Mouse (Mus musculus): ENCODE measurements at regions not wholly inside any gene's neighbourhood (a gene's known extent, or its start where the extent isn't known, plus 50 kb on each side); places are given as distances from the start of the nearest gene placed in this dataset.

DNA sequence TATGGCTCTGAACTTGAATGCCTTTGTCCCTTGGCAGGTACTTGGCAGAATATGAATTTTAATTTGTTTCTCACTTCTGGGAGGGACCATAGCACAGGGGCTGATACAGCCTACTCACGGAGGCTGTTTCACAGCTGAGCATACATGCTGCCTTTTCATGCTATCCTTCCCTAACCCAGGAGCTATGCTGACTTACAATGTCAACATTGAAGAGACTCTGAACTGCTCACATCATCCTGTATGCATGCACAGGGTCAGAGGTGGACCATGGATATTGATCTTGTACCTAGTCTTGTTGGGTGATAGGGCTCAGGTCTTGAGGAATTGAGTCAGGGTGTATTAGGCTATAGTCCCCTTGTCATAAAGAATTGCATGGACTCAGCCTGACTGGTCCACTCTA is 74.5 kb downstream of the Cmpk2 start:
- no peak for DNase-seq (ENCODE audit: low read depth, low spot score)

DNA sequence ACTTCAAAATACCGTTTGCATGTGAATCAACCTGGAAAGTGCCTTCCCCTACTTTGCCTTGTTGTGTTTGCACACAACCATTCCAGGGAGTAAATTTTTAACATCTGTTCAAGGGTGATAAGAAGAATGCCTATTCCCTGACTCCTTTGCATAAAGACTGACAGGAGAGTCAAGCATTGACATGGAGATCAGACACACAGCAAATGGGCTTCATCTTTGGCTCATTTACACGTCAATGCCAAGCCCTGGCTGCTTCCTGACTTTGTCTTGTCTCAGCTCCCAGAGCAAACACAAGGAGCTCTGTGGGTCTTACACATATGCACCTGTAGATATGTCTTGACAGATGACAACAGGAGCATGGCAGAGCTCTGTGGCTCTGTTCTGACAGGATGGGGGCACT is 73.4 kb downstream of the Cmpk2 start:
- peak; percentile 73 for DNase-seq (ENCODE audit: low read depth, low spot score)

- no peak for DNase-seq (ENCODE audit: low read depth, low spot score)
Measured at GRCm38 (mm10) chr12:26535261-26535890, 66.4 kb downstream of the Cmpk2 start.

GRCm38 (mm10) chr12:26534229-26535105 is 65.5 kb downstream of the Cmpk2 start:
- no peak for DNase-seq (ENCODE audit: low read depth, low spot score)

GRCm38 (mm10) chr12:26533641-26534151 is 64.7 kb downstream of the Cmpk2 start:
- DNase-seq (ENCODE audit: low read depth, low spot score), result no peak

GRCm38 (mm10) chr12:26532823-26533640 is 64.0 kb downstream of the Cmpk2 start:
- DNase-seq (ENCODE audit: low read depth, low spot score), result peak; percentile 68

DNA sequence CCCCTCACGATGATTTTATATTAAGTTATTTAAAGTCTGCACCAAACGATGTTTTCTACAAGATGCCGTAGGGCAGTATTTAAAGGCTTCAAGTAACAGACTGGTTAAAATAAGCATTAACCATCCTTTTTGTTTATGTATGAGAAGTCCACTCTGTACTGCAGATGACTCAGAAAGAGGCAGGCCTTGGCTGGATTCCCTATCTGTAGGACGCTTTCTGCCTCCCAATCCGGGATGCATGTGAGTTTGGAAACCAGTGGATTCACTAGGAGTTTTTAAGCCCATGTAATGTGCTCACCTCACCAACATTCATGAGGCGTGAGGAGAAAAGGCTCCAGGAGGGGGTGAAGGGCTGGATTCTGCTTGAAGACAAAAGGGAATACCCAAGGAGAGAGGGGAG is 63.1 kb downstream of the Cmpk2 start:
- DNase-seq (ENCODE audit: low read depth, low spot score), result no peak

Measured in ZHBTc4 (cell line).